Mouse (Mus musculus) limb, embryonic 14.5 days (tissue): ENCODE results near the gene Crybb1. TPM values are rescaled to one million over a fixed set of nuclear protein-coding genes. Genes with fewer than 3 reads are reported as not detected.

Experiments used
- ATAC-seq: fragments of 200-750 bp; cut with Nextera tagmentation; 2 replicates; pipeline ENCODE4 v1.8.0; 2017; ENCODE audit warnings: low read depth, moderate number of reproducible peaks, moderate TSS enrichment; ENCODE audit not compliant: low FRiP score
- DNase-seq: peaks from one replicate; pipeline ENCODE4 v3.0.0-alpha.2; 2015; ENCODE audit warnings: low spot score
- H3K27ac ChIP-seq: fragments of 300-500 bp; sonication (generic); replicated peaks from 2 replicates; pipeline ENCODE4 v1.5.1; 2014; ENCODE audit warnings: low read depth, mild to moderate bottlenecking, low read length, moderate library complexity, mixed read lengths
- H3K27me3 ChIP-seq: fragments of 300-500 bp; sonication (generic); 2 replicates; pipeline ENCODE4 v1.6.1; 2014; ENCODE audit warnings: low read length, mixed read lengths; ENCODE audit not compliant: control insufficient read depth, insufficient read depth
- H3K36me3 ChIP-seq: fragments of 300-500 bp; sonication (generic); 2 replicates; pipeline ENCODE4 v1.6.1; 2014; ENCODE audit warnings: mild to moderate bottlenecking, low read length, moderate library complexity, mixed read lengths; ENCODE audit not compliant: control insufficient read depth, insufficient read depth
- H3K4me1 ChIP-seq: fragments of 300-500 bp; sonication (generic); 2 replicates; pipeline ENCODE4 v1.6.1; 2014; ENCODE audit warnings: antibody characterized with exemption, low read length, mixed read lengths; ENCODE audit not compliant: control insufficient read depth, insufficient read depth
- H3K4me2 ChIP-seq: fragments of 300-500 bp; sonication (generic); replicated peaks from 2 replicates; pipeline ENCODE4 v1.6.1; 2014; ENCODE audit warnings: low read depth, mild to moderate bottlenecking, low read length, moderate library complexity; ENCODE audit not compliant: severe bottlenecking
- H3K4me3 ChIP-seq: fragments of 300-500 bp; sonication (generic); replicated peaks from 2 replicates; pipeline ENCODE4 v1.5.1; 2014; ENCODE audit warnings: low read length
- H3K9ac ChIP-seq: fragments of 300-500 bp; sonication (generic); 2 replicates; pipeline ENCODE4 v1.6.1; 2014; ENCODE audit warnings: mild to moderate bottlenecking, low read depth, low read length, moderate library complexity; ENCODE audit not compliant: severe bottlenecking
- H3K9me3 ChIP-seq: fragments of 300-500 bp; sonication (generic); 2 replicates; pipeline ENCODE4 v1.6.1; 2016; ENCODE audit warnings: low read length; ENCODE audit not compliant: control insufficient read depth
- POLR2A ChIP-seq: fragments of 200-500 bp; IDR thresholded peaks from 2 replicates; pipeline ENCODE4 v1.8.0; 2012; ENCODE audit warnings: inconsistent platforms, mild to moderate bottlenecking, moderate library complexity, borderline replicate concordance; ENCODE audit not compliant: insufficient read depth, insufficient read length; ENCODE audit errors: extremely low read depth
- WGBS: fragments of 180-500 bp; shearing (Covaris S2); extraction: QIAGEN DNeasy Blood & Tissue Kit; methylation state at CpG from one replicate; pipeline ENCODE4 v1.1.7; 2014; 5-methylcytosine and 5-hydroxymethylcytosine counted together
- polyA plus RNA-seq, 2 experiments: library from polyadenylated mRNA; depleted of rRNA in 1 of 2; stranded (reverse) in 1 of 2; unstranded in 1 of 2; fragments of >200 nt; fragmentation: Nextera tagmentation in 1 of 2; extraction: Ambion mirVana in 1 of 2; gene quantifications; 2 replicates each; pipeline versions ENCODE4 v1.2.1 to v1.2.3; 2012 to 2014

The Crybb1 gene
- polyA plus RNA-seq, 2 experiments: 0.54 to 1.9 TPM

DNA sequence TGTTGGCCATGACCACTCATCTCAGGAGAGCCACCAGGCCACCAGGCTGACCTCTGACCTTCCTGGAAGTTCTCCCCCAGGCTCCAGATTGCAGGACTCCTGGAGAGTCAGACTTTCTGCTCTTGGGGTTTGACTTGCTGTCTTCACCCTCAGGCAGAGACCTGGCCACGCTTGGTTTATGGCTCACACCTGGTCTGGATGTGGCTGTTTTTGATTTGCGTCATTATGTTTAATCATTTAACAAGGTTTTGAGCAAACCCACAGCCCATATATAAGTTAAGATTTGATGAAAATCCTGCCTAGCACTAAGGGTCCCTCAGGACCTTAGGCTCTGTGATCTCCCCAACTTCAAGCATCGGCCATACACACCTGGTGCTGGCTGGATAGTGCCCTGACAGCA, 2.3 kb downstream of the Crybb1 start:
- H3K4me2 ChIP-seq: no peak overlapping the region
- no peak for DNase-seq
- no peak for ATAC-seq
- 0 out of 2 replicates have a peak, but pooled peaks cover 3% of the 10 kb centered on the region for H3K4me1 ChIP-seq
- no peak overlapping the region for H3K4me3 ChIP-seq
- no peak for TF ChIP-seq POLR2A
- WGBS: 20% methylated on average over 3 of the region's 3 CpGs
- no peaks in the 10 kb centered on the region for H3K9me3 ChIP-seq
- no peak overlapping the region for H3K27ac ChIP-seq
- H3K9ac ChIP-seq: no peak overlapping the region
- H3K36me3 ChIP-seq: no peaks in the 10 kb centered on the region
- H3K27me3 ChIP-seq: no peaks in the 10 kb centered on the region

- Histone ChIP-seq H3K9ac (no peak overlapping the region), H3K4me3 (no peak overlapping the region), H3K27ac (no peak overlapping the region), H3K4me1 (0 out of 2 replicates have a peak, but pooled peaks cover 3% of the 10 kb centered on the region), H3K27me3 (no peaks in the 10 kb centered on the region), H3K36me3 (no peaks in the 10 kb centered on the region), H3K4me2 (no peak overlapping the region), H3K9me3 (no peaks in the 10 kb centered on the region)
- 87% methylated on average over 16 of the region's 16 CpGs for WGBS
- no peak for TF ChIP-seq POLR2A
- ATAC-seq (no peak), DNase-seq (no peak)
Measured at GRCm38 (mm10) chr5:112259862-112260650, 4.4 kb downstream of the Crybb1 start.

GRCm38 (mm10) chr5:112260818-112261217, 5.2 kb downstream of the Crybb1 start:
- Histone ChIP-seq H3K9ac (no peak overlapping the region), H3K4me1 (peaks cover 4% of the 10 kb centered on the region), H3K4me2 (no peak overlapping the region), H3K36me3 (no peaks in the 10 kb centered on the region), H3K27ac (no peak overlapping the region), H3K27me3 (no peaks in the 10 kb centered on the region), H3K4me3 (no peak overlapping the region), H3K9me3 (no peaks in the 10 kb centered on the region)
- DNase-seq: no peak
- 70% methylated on average over 3 of the region's 3 CpGs for WGBS
- no peak for ATAC-seq
- no peak for TF ChIP-seq POLR2A

- H3K27me3 ChIP-seq: 0 out of 2 replicates have a peak, but pooled peaks cover 6% of the 10 kb centered on the region
- H3K9ac ChIP-seq: no peak overlapping the region
- no peak for DNase-seq
- no peak overlapping the region for H3K4me3 ChIP-seq
- no peaks in the 10 kb centered on the region for H3K36me3 ChIP-seq
- no peak overlapping the region for H3K4me2 ChIP-seq
- no peak overlapping the region for H3K27ac ChIP-seq
- WGBS: 78% methylated on average over 7 of the region's 7 CpGs
- H3K9me3 ChIP-seq: no peaks in the 10 kb centered on the region
- peaks cover 4% of the 10 kb centered on the region for H3K4me1 ChIP-seq
- no peak for TF ChIP-seq POLR2A
- ATAC-seq: no peak
Measured at GRCm38 (mm10) chr5:112264099-112264498, 8.5 kb downstream of the Crybb1 start.

DNA sequence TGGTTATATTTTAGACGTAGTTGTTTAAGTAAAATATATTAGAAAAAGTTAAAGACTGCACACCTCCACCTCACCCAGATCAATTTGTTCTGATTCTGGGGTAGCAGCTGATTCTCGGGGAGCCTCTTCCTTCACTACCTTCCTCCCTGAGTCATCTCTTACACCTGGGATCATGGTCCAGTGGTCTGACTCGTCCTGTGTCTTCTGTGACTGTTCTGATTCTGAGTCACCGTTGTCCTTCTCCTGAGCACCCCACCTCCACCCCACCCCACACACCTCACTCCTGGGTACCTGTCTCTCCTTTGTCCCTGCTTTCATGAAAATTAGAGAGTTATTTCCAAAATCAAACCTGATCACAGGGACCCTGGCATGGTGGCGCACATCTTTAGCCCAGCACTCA, 9.5 kb downstream of the Crybb1 start:
- 0 out of 2 replicates have a peak, but pooled peaks cover 6% of the 10 kb centered on the region for H3K27me3 ChIP-seq
- H3K4me3 ChIP-seq: no peak overlapping the region
- ATAC-seq: no peak
- no peaks in the 10 kb centered on the region for H3K36me3 ChIP-seq
- no peak for DNase-seq
- WGBS: 86% methylated on average over 5 of the region's 5 CpGs
- peaks cover 4% of the 10 kb centered on the region for H3K4me1 ChIP-seq
- H3K9ac ChIP-seq: no peak overlapping the region
- TF ChIP-seq POLR2A: no peak
- no peak overlapping the region for H3K27ac ChIP-seq
- H3K9me3 ChIP-seq: no peaks in the 10 kb centered on the region
- no peak overlapping the region for H3K4me2 ChIP-seq
